Mouse (Mus musculus) B cell, adult 67 days (primary cell): ENCODE measurements around the gene Gnmt. TPM values are rescaled to one million over a fixed set of nuclear protein-coding genes. Genes with fewer than 3 reads are reported as not detected.

Experiments
- total RNA-seq, 2 experiments: library from RNA; stranded (reverse); gene quantifications; 4 replicates each; pipeline ENCODE4 v1.2.4; 2023

Gnmt gene
- total RNA-seq, result 1 to 10 TPM; 7.4 to 9.9 TPM

GRCm38 (mm10) chr17:46728904-46729318, at the start of gene Gnmt:
TSS of gene Gnmt (minus strand) at chr17:46729168.

GRCm38 (mm10) chr17:46772404-46773277, 43.7 kb upstream of the Gnmt start, which contains the start of gene 2310039H08Rik:
TSS of gene 2310039H08Rik (plus strand) at chr17:46772635.

DNA sequence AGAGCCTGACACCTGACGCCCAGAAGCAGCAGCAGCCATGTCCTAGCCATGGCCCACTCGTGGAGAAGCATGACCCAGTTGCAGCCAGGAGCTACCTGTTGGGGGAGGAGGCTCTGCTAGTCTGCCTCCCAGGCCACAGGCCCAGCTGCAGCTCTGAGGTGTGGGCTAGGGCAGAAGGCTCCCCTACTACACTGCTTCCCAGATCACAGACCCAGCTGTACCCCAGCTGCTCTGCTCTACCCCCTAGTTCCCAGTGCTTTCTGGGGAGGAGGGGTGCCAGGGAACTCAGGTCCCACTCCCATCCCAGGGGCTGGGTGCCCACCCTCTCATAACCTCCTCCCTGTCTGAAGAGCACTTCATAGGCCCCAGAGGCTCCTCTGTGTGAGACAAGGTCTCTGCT, 34.6 kb upstream of the Gnmt start, which contains the start of gene Ptcra:
Ptcra (minus strand) TSS at position 169 of the 400 bp plus-strand sequence.

GRCm38 (mm10) chr17:46751794-46752556, 23.0 kb upstream of the Gnmt start, which contains the start of gene Cnpy3:
TSS of gene Cnpy3 (minus strand) at chr17:46752214.

GRCm38 (mm10) chr17:46710959-46711597, 17.9 kb downstream of the Gnmt start, which contains the start of gene Pex6:
TSS of gene Pex6 (plus strand) at chr17:46711463.

DNA sequence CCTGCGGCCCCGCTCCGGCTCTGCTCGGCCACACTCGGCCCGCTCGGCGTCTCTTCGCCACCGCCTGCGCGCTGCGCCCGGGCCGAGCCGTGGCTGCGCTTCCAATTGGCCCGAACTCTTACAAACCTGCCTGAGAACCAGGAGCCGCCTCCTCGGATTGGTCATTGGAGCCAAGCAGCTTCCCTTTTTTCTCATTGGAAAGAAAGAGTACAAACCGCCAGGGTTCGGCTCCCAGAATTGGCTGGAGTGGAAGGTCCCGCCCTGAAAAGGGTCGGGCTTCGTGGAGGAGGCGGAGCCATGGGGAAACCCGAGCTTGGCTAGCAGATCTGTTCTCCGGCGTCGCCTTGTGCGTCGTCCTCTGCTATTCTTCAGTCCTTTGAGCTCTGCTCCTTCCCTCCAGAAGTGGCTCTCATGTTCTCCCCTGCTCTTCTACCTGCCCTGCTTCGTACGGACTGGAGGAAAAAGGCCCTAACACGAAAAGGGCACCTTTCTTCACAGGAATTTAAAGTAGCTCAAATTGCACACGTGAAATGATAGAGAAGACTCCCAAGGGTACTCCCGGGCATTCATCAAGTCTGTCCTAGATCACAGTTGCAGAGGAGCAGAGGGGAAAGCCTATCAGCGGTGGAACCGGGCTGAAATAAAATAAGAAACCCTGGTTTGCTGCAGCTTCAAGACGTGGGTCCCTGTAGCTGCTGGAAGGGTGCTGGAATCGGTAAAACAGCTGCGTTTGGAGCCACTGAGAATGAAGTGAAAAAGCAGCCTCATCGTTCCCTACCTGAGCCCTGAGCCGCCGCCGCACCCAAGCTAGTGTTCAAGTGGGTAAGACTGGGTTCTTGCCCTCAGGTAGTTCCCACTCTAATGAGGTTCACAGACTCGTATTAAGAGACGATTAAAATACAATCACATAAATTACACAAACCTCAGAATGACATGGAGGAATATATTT, 23.8 kb downstream of the Gnmt start, which contains the start of gene Ppp2r5d:
Ppp2r5d (minus strand) TSS at position 225 of the 949 bp plus-strand sequence.

DNA sequence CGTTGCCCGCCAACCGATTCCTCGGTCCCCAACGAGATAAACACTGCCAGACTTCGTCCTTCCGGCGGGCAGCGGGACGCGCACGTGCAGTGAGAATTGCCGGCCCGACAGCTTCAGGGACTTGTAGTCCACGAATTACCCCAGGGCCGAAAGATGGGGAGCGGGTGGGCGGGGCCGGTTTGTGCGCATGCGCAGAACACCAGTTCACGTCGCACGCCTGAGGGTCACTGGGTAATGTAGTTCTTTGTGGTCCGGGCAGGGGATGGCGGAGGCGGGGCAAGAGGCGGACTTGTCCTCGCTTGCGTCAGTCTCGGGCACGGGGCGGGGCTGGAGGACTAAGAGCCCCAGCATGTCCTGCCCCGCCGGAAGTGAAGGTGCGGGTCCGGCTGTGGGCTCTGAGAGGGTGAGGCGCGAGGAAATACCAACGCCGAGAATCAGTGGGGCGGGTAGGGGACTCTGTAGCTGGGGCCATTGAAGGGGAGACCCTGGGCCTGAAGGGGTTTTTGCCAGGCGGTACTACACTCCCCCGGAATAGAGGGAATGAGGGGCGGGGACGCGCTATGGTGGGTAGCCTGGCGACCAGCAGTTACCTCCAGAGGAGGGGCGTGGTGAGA, 48.1 kb downstream of the Gnmt start, which contains the start of gene Klhdc3:
Klhdc3 (minus strand) TSS at position 155 of the 614 bp plus-strand sequence.

DNA sequence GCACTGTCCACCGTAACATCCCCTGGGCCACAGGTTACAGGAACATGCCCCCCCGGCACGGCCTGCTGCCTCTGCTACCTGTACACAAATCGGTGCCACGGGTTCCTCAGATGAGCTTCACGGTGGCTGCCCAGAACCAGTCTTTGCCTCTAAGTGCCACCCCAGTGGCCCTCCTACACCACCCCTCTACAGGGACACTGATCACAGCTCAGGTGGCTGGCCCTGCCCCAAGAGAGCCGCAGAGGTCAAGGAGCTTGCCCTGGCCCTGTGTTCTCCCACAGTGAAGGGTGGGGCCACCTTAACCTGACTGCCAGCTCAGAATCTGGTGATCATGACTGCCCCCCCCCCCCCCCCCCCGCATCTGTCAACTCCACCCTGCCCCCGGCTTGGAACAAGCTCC, 50.6 kb downstream of the Gnmt start, which contains the start of gene Mea1:
Mea1 (plus strand) TSS at position 378 of the 400 bp plus-strand sequence.

Other genes with a start within 250 kb of the Gnmt start
- gene Ttbk1, start 241.5 kb downstream of the Gnmt start, total RNA-seq, result 1 to 10 TPM; 3.9 to 4.7 TPM
- gene Dnph1, start 232.5 kb downstream of the Gnmt start, total RNA-seq, result not detected
- gene Cul9, start 182.8 kb downstream of the Gnmt start, total RNA-seq, result 10 to 100 TPM; 19.9 to 21.4 TPM
- gene Srf, start 173.0 kb downstream of the Gnmt start, total RNA-seq, result 10 to 100 TPM; 84.9 to 85.5 TPM
- gene Ptk7, start 99.7 kb downstream of the Gnmt start, total RNA-seq, result under 1 TPM in 1 of 2 experiments, not detected in 1; 0.15 TPM
- 10 to 100 TPM; 20.3 to 21.3 TPM for gene Klc4, start 83.1 kb downstream of the Gnmt start, total RNA-seq
- 10 to 100 TPM; 31.3 to 41.2 TPM for gene Mrpl2, start 82.9 kb downstream of the Gnmt start, total RNA-seq
- 10 to 100 TPM in 1 of 2 experiments, 1 to 10 TPM in 1; 8.5 to 10.4 TPM for gene Cul7, start 78.8 kb downstream of the Gnmt start, total RNA-seq
- 10 to 100 TPM; 22.2 to 28.0 TPM for gene Rrp36, start 54.8 kb downstream of the Gnmt start, total RNA-seq
- 10 to 100 TPM; 55.1 to 57.7 TPM for gene Mea1, start 50.4 kb downstream of the Gnmt start, total RNA-seq
- 10 to 100 TPM; 51.1 to 51.6 TPM for gene Klhdc3, start 48.3 kb downstream of the Gnmt start, total RNA-seq
- gene Ppp2r5d, start 24.1 kb downstream of the Gnmt start, total RNA-seq, result 10 to 100 TPM; 36.6 to 39.9 TPM
- gene Pex6, start 17.7 kb downstream of the Gnmt start, total RNA-seq, result 10 to 100 TPM; 37.4 to 42.4 TPM
- gene Cnpy3, start 23.0 kb upstream of the Gnmt start, total RNA-seq, result 100 to 1,000 TPM; 135 to 141 TPM
- gene Ptcra, start 34.5 kb upstream of the Gnmt start, total RNA-seq, result not detected
- 10 to 100 TPM; 13.1 to 15.2 TPM for gene 2310039H08Rik, start 43.5 kb upstream of the Gnmt start, total RNA-seq
- 10 to 100 TPM; 78.8 to 80.1 TPM for gene Rpl7l1, start 53.5 kb upstream of the Gnmt start, total RNA-seq
- 100 to 1,000 TPM; 106 to 133 TPM for gene Bicral, start 129.3 kb upstream of the Gnmt start, total RNA-seq
- gene Tbcc, start 161.5 kb upstream of the Gnmt start, total RNA-seq, result 10 to 100 TPM; 12.6 to 17.2 TPM
- not detected for gene Prph2, start 181.3 kb upstream of the Gnmt start, total RNA-seq